Mouse (Mus musculus) cerebellum, adult 2 months (tissue): ENCODE results near the gene Myo1c. TPM values are rescaled to one million over a fixed set of nuclear protein-coding genes. Genes with fewer than 3 reads are reported as not detected.

Source experiments
- DNase-seq, 2 experiments: peaks; one replicate each; pipeline ENCODE4 v3.0.0; 2021
- H3K27ac ChIP-seq: fragments of 200-500 bp; 2 replicates; pipeline ENCODE4 v1.5.1; 2012; ENCODE audit warnings: low read length, control low read depth, inconsistent platforms; ENCODE audit not compliant: insufficient read depth
- H3K27me3 ChIP-seq: fragments of 200-500 bp; 2 replicates; pipeline ENCODE4 v1.6.1; 2012; ENCODE audit warnings: inconsistent platforms, mild to moderate bottlenecking, low read length, moderate library complexity; ENCODE audit not compliant: control insufficient read depth, insufficient read depth
- H3K4me1 ChIP-seq: fragments of 200-500 bp; 2 replicates; pipeline ENCODE4 v1.6.1; 2011; ENCODE audit warnings: low read length; ENCODE audit not compliant: control insufficient read depth, insufficient read depth
- H3K4me3 ChIP-seq: fragments of 200-500 bp; replicated peaks from 2 replicates; pipeline ENCODE3; 2011; ENCODE audit warnings: mild to moderate bottlenecking, low read depth, low read length, control low read depth; ENCODE audit not compliant: insufficient read depth
- CTCF ChIP-seq: fragments of 200-500 bp; IDR thresholded peaks from 2 replicates; pipeline ENCODE4 v1.5.1; 2011; ENCODE audit warnings: low read depth, mild to moderate bottlenecking, control low read depth, low read length, moderate library complexity, borderline replicate concordance; ENCODE audit not compliant: insufficient read depth
- POLR2A ChIP-seq: fragments of 200-500 bp; IDR thresholded peaks from 2 replicates; pipeline ENCODE4 v1.6.1; 2011; ENCODE audit warnings: low read length, control low read depth, borderline replicate concordance; ENCODE audit not compliant: insufficient read depth
- WGBS: fragments of 180-500 bp; shearing (Covaris S2); methylation state at CpG from one replicate; pipeline ENCODE4 v1.1.7; 2018; 5-methylcytosine and 5-hydroxymethylcytosine counted together
- polyA plus RNA-seq: library from polyadenylated mRNA; depleted of rRNA; stranded (reverse); fragments of >200 nt; gene quantifications from 2 replicates; pipeline ENCODE4 v1.2.3, GENCODE M21; 2012

Myo1c gene
- polyA plus RNA-seq, 1 experiment: 26.9 TPM

- no peak for TF ChIP-seq POLR2A
- TF ChIP-seq CTCF: no peak
- no peak for DNase-seq
- 95% methylated on average over 2 of the region's 2 CpGs for WGBS
- H3K4me3 ChIP-seq: no peak overlapping the region
- H3K27ac ChIP-seq: peak overlapping the region; percentile 79; the same call in 1 of the 2 replicates
- H3K4me1 ChIP-seq: peaks cover 18% of the 10 kb centered on the region
- H3K27me3 ChIP-seq: no peaks in the 10 kb centered on the region
These were observed 28.9 kb upstream of the Myo1c start for GRCm38 (mm10) chr11:75621426-75621825.

GRCm38 (mm10) chr11:75622588-75623329 lies 27.5 kb upstream of the Myo1c start:
- Histone ChIP-seq H3K27ac (no peak overlapping the region), H3K27me3 (no peaks in the 10 kb centered on the region), H3K4me3 (no peak overlapping the region), H3K4me1 (peaks cover 18% of the 10 kb centered on the region)
- WGBS: 94% methylated on average over 2 of the region's 2 CpGs
- TF ChIP-seq POLR2A (no peak), CTCF (no peak)
- no peak for DNase-seq

DNA sequence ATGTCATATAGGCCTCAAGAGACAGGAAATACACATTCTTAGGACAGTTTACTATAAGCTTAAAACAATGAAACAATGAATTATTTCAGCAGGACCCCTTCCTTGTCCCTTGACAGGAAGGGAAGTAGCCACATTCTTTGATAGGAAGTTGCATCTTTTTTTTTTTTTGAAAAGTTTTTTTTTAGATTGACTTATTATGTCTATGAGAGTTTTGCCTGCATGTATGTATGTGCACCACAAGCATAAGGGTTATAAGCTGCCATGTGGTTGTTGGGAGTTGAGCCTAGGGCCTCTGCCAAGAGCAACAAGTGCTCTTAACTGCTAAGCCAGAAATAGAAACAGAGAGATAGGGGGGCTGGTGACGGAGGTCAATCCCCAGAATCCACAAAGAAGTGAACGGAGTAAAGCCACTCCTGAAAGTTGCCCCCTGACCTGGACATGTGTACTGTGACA lies 26.2 kb upstream of the Myo1c start:
- TF ChIP-seq POLR2A: no peak
- TF ChIP-seq CTCF: no peak
- DNase-seq: no peak
- WGBS: 46% methylated on average over 2 of the region's 2 CpGs
- Histone ChIP-seq H3K4me1 (peaks cover 18% of the 10 kb centered on the region), H3K27me3 (no peaks in the 10 kb centered on the region), H3K4me3 (no peak overlapping the region), H3K27ac (no peak overlapping the region)

DNA sequence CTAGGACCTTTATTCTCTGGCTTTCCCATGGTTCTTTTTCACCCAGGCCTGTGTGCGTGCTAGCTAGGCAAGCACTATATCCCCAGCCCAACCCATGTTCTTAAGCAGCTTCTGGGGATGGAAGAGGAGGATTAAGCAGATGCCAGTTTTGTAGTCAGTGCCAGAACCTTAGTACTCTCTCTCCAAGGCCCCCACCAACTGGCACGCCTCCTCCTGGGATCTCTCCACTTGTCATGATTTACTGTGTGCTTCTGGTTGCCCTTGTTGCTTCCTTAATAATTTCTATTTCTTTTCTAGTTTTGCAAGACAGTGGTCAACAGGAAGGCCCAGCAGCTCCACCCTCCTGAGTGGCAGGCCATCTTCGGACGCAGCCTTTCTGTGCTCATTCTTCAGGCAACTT lies 24.5 kb upstream of the Myo1c start:
- 65% methylated on average over 4 of the region's 4 CpGs for WGBS
- Histone ChIP-seq H3K27ac (no peak overlapping the region), H3K4me3 (no peak overlapping the region), H3K27me3 (no peaks in the 10 kb centered on the region), H3K4me1 (peaks cover 6% of the 10 kb centered on the region)
- DNase-seq: no peak
- TF ChIP-seq POLR2A (no peak), CTCF (no peak)

DNA sequence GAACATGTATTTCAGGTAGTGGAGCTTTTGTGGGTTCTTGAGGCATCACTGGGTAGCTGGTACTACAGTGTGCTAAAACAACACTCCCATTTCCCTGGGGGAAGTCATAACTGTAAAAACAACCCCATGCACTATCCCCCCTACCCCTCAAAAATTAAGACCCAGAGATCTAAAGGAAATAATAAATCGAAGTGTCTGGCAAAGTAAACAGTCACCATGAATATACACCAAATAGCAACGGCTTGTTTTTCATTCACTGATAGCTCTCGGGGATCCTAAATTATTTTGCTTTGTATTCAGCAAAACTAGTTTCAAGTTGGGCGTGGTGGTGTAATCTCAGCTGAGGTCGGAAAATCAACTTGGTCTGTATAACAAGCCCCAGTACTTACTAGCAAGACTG lies 20.2 kb upstream of the Myo1c start:
- WGBS: 11% methylated on average over 5 of the region's 5 CpGs

DNA sequence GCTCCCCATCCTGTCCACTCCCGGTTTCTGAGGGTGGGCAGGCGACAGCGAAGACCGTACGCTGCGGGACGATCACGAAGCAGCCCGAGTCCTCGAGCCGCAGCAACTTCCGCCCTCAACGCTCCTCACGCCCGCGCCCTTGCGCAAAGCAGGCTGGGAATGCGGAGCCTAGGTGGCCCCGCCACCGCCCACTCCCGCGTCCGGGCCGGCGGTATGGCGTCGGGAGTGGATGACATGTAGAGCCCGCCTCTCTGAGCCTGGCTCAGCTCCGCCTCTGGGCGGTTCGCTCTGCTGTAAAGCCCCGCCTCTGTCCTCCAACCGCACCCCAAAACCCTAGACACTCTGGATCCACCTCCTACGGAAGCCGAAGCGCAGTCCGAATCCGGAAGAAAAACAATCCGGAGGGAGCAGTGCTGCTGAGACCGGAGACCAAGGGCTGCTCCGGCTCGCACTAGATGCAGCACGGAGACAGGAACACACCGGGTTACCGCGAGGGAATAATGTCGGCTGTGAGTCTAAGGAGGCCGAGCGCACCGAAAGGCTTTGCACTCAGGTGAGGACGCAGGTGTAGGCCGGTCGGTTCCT lies 19.6 kb upstream of the Myo1c start, which contains the start of gene Inpp5k:
Gene Inpp5k, plus strand, starts transcription at position 344 of the 585 bp plus-strand sequence.
- H3K4me3 ChIP-seq: peak within 1 kb of the TSS; percentile 88
- WGBS: under 1% methylated on average over 53 of the region's 53 CpGs
- peak; percentile 96 to 98 for DNase-seq
- H3K4me1 ChIP-seq: peaks cover 15% of the 10 kb centered on the region
- H3K27ac ChIP-seq: peak within 1 kb of the TSS; percentile 28; the same call in 1 of the 2 replicates
- TF ChIP-seq CTCF: no peak
- TF ChIP-seq POLR2A: peak; percentile 89
- no peaks in the 10 kb centered on the region for H3K27me3 ChIP-seq

More for the DNA sequence above, 20.2 kb upstream of the Myo1c start:
- Histone ChIP-seq H3K27ac (no peak overlapping the region), H3K4me1 (peaks cover 15% of the 10 kb centered on the region), H3K27me3 (no peaks in the 10 kb centered on the region), H3K4me3 (peak overlapping the region; percentile 70)
- no peak for DNase-seq
- no peak for TF ChIP-seq POLR2A

- H3K4me1 ChIP-seq: peaks cover 15% of the 10 kb centered on the region
- 0 out of 2 replicates have a peak overlapping the region, but pooled peaks have one; percentile 28 for H3K27ac ChIP-seq
- no peaks in the 10 kb centered on the region for H3K27me3 ChIP-seq
- peak overlapping the region; percentile 88 for H3K4me3 ChIP-seq
- TF ChIP-seq CTCF (peak; percentile 10; the same call in 1 of the 2 replicates), POLR2A (no peak)
- 2% methylated on average over 13 of the region's 13 CpGs for WGBS
- peak; percentile 49 to 53 for DNase-seq
These were observed 18.6 kb upstream of the Myo1c start for GRCm38 (mm10) chr11:75631561-75632225.

DNA sequence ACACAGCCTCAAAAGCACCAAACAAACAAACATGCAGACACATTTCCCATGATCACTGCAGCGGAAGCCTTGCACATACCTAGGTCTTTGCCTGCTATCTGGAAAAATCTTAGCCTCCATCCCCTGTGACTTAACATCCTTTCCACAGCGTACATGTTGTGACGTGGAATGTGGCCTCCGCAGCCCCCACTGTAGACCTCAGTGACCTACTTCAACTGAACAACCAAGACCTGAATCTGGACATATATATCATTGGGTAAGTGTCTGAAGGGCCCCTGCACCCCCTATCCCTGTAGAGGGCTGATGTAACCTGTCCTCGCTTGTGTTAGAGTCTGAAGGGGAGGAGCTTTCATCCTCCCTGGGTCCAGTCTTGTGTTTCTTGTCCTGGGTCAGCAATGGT lies 17.4 kb upstream of the Myo1c start:
- H3K27me3 ChIP-seq: no peaks in the 10 kb centered on the region
- WGBS: 94% methylated on average over 5 of the region's 5 CpGs
- no peak for TF ChIP-seq POLR2A

More for the DNA sequence above, 17.4 kb upstream of the Myo1c start:
- no peak for DNase-seq
- Histone ChIP-seq H3K4me1 (peaks cover 15% of the 10 kb centered on the region), H3K4me3 (no peak overlapping the region), H3K27ac (no peak overlapping the region)
